Mouse (Mus musculus): ENCODE measurements around the gene Tmem81. TPM values are rescaled to one million over a fixed set of nuclear protein-coding genes. Genes with fewer than 3 reads are reported as not detected.
"Not testable (repeated sequence)": the region's sequence is repeated elsewhere in the genome, so short reads cannot be mapped to it uniquely, and the experiment has no call there.

Tmem81 gene
- polyA plus RNA-seq (2014; fragmentation: Nextera tagmentation; extraction: Ambion mirVana) = 1.1 and 1.3 TPM in 2 replicates

DNA sequence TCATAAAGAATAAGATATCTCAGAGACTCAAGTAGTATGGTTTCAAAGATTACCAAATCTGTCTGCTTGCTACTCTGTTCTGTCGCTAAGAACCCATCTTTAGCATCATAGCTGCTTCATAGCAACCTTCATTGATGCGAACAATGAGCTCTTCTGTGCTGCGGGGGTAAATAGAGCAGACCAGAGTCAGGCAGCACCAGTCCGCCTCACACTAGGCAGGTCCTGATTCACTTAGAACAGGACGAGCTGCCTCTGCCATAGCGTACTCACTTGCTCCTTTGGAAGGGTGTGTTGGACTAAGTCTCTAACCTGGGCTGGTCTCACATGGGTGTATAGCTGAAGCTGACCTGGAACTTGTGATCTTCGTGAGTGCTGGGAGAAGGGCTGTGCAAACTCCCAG lies at the start of gene Tmem81:
Gene Tmem81 (plus strand): TSS at position 173 of the 400 bp plus-strand sequence.
- no peak for ATAC-seq (replicated peaks; ENCODE audit: insufficient number of reproducible peaks, low FRiP score, low TSS enrichment)
- H3K9me3 ChIP-seq (replicated peaks; ENCODE audit: control insufficient read depth, low read length) = no peaks in the 10 kb centered on the region
- H3K36me3 ChIP-seq (ENCODE audit: control insufficient read depth, insufficient read depth, low read length) = peaks cover 5% of the 10 kb centered on the region; the same call in 1 of the 2 replicates
- H3K9ac ChIP-seq (ENCODE audit: low read depth, low read length) = no peak within 1 kb of the TSS
- no peaks in the 10 kb centered on the region for H3K27me3 ChIP-seq (ENCODE audit: control insufficient read depth, insufficient read depth, low read length)
- H3K4me3 ChIP-seq (ENCODE audit: low read depth, low read length) = no peak within 1 kb of the TSS
- no peaks in the 10 kb centered on the region for H3K4me1 ChIP-seq (ENCODE audit: control insufficient read depth, insufficient read depth, low read length)
- no peak within 1 kb of the TSS for H3K4me2 ChIP-seq
- no peak within 1 kb of the TSS for H3K27ac ChIP-seq (ENCODE audit: low read depth, low read length)
- 91% methylated on average over 7 of the region's 7 CpGs for WGBS (ENCODE audit: insufficient replicate concordance)

DNA sequence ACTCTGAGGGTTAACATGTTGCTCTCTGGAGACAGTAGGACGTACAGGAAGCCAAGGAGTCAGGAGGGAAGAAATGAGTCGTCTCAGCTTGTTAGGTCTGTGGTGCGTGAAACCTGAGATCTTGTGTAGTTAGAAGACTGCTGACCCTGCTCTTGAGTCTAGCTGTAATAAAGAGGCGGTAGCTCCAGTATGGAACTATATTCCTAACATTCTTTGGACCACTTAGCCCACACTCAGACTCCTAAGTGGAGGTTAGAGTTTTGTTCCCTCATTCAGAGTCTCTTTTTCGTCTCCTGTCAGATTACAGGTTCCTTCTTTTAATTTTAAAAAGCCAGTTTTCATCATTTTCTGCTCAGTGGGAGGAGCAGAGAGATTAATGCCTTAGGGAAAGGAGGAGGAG lies 41.4 kb upstream of the Tmem81 start:
- H3K27me3 ChIP-seq (ENCODE audit: control insufficient read depth, insufficient read depth, low read length) = no peaks in the 10 kb centered on the region
- H3K4me2 ChIP-seq = no peak overlapping the region
- H3K9me3 ChIP-seq (replicated peaks; ENCODE audit: control insufficient read depth, low read length) = no peaks in the 10 kb centered on the region
- H3K9ac ChIP-seq (ENCODE audit: low read depth, low read length) = no peak overlapping the region
- H3K4me1 ChIP-seq (ENCODE audit: control insufficient read depth, insufficient read depth, low read length) = peaks cover 6% of the 10 kb centered on the region; the same call in 1 of the 2 replicates
- no peak for ATAC-seq (replicated peaks; ENCODE audit: insufficient number of reproducible peaks, low FRiP score, low TSS enrichment)
- 81% methylated on average over 5 of the region's 5 CpGs for WGBS (ENCODE audit: insufficient replicate concordance)
- H3K27ac ChIP-seq (ENCODE audit: low read depth, low read length) = no peak overlapping the region
- peaks cover 7% of the 10 kb centered on the region for H3K36me3 ChIP-seq (ENCODE audit: control insufficient read depth, insufficient read depth, low read length)
- no peak overlapping the region for H3K4me3 ChIP-seq (ENCODE audit: low read depth, low read length)

DNA sequence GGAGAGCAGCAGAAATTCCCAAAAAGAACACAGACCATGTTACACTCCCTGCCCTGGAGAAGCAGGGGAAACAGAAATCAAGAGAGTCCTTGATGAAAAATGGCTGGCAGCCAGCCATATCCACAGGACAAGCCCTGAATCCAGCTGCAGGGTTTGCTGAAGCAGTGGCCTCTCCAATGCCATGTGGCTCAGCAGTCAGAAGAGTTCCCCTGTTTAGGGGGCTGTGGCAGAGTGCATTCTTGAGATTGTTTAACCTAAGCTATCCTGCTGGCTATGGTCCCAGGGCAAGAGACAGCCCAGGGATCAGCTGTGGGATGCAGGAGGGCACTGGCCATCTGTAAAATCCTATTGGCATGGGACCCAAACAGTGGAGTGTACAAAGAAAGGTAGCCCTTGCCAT lies 37.1 kb upstream of the Tmem81 start:
- no peak overlapping the region for H3K27ac ChIP-seq (ENCODE audit: low read depth, low read length)

DNA sequence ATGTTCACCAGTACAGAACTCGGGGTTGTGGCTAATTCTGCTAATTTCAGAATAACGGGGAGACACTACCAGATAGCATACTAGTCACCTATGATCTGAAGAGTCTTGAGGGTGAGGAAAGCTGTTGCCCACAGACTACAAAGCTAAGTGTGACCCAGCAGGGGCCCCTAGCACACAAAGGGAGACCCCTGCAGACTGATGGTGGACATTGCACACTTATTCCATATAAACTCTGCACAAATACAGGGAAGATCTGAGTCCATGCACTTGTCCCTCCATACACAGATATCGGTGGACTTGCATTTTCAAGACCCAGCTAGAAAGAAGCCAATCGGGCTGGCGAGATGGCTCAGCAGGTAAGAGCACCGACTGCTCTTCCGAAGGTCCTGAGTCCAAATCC lies 36.5 kb upstream of the Tmem81 start:
- Histone ChIP-seq H3K9me3 (replicated peaks; ENCODE audit: control insufficient read depth, low read length) (no peaks in the 10 kb centered on the region), H3K4me3 (ENCODE audit: low read depth, low read length) (no peak overlapping the region), H3K27me3 (ENCODE audit: control insufficient read depth, insufficient read depth, low read length) (no peaks in the 10 kb centered on the region), H3K4me2 (no peak overlapping the region), H3K9ac (ENCODE audit: low read depth, low read length) (no peak overlapping the region), H3K27ac (ENCODE audit: low read depth, low read length) (no peak overlapping the region), H3K4me1 (ENCODE audit: control insufficient read depth, insufficient read depth, low read length) (peaks cover 6% of the 10 kb centered on the region; the same call in 1 of the 2 replicates), H3K36me3 (ENCODE audit: control insufficient read depth, insufficient read depth, low read length) (no peaks in the 10 kb centered on the region)
- ATAC-seq (replicated peaks; ENCODE audit: insufficient number of reproducible peaks, low FRiP score, low TSS enrichment) = no peak
- 87% methylated on average over 7 of the region's 7 CpGs for WGBS (ENCODE audit: insufficient replicate concordance)

More for the DNA sequence above, 37.1 kb upstream of the Tmem81 start:
- Histone ChIP-seq H3K4me3 (ENCODE audit: low read depth, low read length) (no peak overlapping the region), H3K9ac (ENCODE audit: low read depth, low read length) (no peak overlapping the region), H3K4me2 (no peak overlapping the region), H3K36me3 (ENCODE audit: control insufficient read depth, insufficient read depth, low read length) (no peaks in the 10 kb centered on the region), H3K9me3 (replicated peaks; ENCODE audit: control insufficient read depth, low read length) (no peaks in the 10 kb centered on the region), H3K27me3 (ENCODE audit: control insufficient read depth, insufficient read depth, low read length) (no peaks in the 10 kb centered on the region), H3K4me1 (ENCODE audit: control insufficient read depth, insufficient read depth, low read length) (peaks cover 6% of the 10 kb centered on the region; the same call in 1 of the 2 replicates)
- no peak for ATAC-seq (replicated peaks; ENCODE audit: insufficient number of reproducible peaks, low FRiP score, low TSS enrichment)

DNA sequence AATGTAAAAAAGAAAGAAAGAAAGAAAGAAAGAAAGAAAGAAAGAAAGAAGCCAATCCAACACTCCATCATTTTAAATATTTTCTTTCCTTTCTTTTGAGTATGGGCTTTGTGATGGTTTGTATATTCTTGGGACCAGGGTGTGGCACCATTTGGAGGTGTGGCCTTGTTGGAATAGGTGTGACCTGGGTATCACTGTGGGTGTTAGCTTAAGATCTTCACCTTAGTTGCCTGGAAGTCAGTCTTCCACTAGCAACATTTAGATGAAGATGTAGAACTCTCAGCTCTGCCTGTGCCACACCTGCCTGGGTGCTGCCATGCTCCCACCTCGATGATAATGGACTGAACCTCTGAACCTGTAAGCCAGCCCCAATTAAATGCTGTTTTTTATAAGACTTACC lies 36.0 kb upstream of the Tmem81 start:
- 67% methylated on average over 1 of the region's 1 CpGs for WGBS (ENCODE audit: insufficient replicate concordance)
- not testable (repeated sequence) for H3K9ac ChIP-seq (ENCODE audit: low read depth, low read length); H3K9me3 ChIP-seq (replicated peaks; ENCODE audit: control insufficient read depth, low read length); H3K4me2 ChIP-seq; H3K4me1 ChIP-seq (ENCODE audit: control insufficient read depth, insufficient read depth, low read length); ATAC-seq (replicated peaks; ENCODE audit: insufficient number of reproducible peaks, low FRiP score, low TSS enrichment); H3K4me3 ChIP-seq (ENCODE audit: low read depth, low read length); H3K27ac ChIP-seq (ENCODE audit: low read depth, low read length); H3K36me3 ChIP-seq (ENCODE audit: control insufficient read depth, insufficient read depth, low read length); H3K27me3 ChIP-seq (ENCODE audit: control insufficient read depth, insufficient read depth, low read length)

DNA sequence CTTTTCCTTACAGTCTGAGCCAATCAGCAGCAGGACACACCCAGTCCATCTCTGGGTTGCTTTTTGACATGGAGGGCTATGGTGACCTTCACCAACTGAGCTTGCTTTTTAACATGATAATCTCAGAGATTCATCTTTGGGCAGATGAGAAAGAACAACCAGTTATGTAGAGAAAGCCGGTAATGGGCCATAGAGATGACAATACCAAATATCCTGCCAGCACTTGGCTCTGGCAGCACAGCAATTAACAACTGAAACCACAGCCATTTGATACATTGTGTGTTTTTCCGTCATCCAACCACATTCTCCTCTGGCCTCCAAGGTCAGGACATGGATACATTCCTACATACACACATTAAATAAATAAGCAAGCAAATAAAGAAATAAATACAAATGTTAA lies 35.0 kb upstream of the Tmem81 start:
- 83% methylated on average over 2 of the region's 2 CpGs for WGBS (ENCODE audit: insufficient replicate concordance)
- H3K9me3 ChIP-seq (replicated peaks; ENCODE audit: control insufficient read depth, low read length) = no peaks in the 10 kb centered on the region
- H3K27me3 ChIP-seq (ENCODE audit: control insufficient read depth, insufficient read depth, low read length) = no peaks in the 10 kb centered on the region
- H3K4me1 ChIP-seq (ENCODE audit: control insufficient read depth, insufficient read depth, low read length) = peaks cover 6% of the 10 kb centered on the region; the same call in 1 of the 2 replicates
- H3K4me2 ChIP-seq = no peak overlapping the region
- H3K4me3 ChIP-seq (ENCODE audit: low read depth, low read length) = no peak overlapping the region
- H3K9ac ChIP-seq (ENCODE audit: low read depth, low read length) = no peak overlapping the region
- no peak overlapping the region for H3K27ac ChIP-seq (ENCODE audit: low read depth, low read length)
- no peaks in the 10 kb centered on the region for H3K36me3 ChIP-seq (ENCODE audit: control insufficient read depth, insufficient read depth, low read length)
- ATAC-seq (replicated peaks; ENCODE audit: insufficient number of reproducible peaks, low FRiP score, low TSS enrichment) = no peak

DNA sequence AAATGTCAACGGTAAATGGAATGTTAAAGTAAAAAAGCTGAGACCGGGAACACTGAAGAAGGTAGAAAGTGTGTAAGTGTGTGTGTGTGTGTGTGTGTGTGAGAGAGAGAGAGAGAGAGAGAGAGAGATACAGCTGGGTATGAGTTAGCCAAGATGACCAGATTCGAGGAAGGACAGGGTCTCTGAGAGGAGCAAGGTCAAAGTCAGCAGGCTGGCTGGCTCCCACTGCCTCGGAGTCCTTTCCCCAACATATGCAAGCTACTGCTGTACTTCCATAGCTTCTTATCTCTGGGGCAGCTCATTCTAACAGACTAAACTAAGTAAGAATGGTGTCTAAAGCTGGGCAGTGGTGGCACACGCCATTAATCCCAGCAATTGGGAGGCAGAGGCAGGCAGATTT lies 34.5 kb upstream of the Tmem81 start:
- Histone ChIP-seq H3K9me3 (replicated peaks; ENCODE audit: control insufficient read depth, low read length) (no peaks in the 10 kb centered on the region), H3K36me3 (ENCODE audit: control insufficient read depth, insufficient read depth, low read length) (no peaks in the 10 kb centered on the region)

DNA sequence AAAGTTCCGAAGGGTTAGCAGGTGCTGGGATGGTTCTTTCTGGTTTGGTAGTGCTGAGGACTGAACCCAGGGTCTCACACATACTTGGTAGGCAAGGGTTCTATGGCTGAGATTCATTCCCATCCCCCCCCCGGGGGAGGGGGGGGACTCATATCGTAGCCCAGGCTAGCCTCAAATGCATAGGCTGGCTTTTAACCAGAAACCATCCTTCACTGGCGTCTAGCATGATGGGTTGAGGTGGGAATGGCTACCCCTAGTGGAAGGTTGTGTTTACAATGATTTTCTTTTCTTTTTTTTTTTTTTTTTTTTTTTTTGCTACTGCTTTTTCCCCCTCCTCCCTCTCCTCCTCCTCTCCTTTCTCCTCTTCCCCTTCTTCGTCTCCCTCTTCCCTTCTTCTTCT lies 33.5 kb upstream of the Tmem81 start:
- 51% methylated on average over 5 of the region's 5 CpGs for WGBS (ENCODE audit: insufficient replicate concordance)
- Histone ChIP-seq H3K9me3 (replicated peaks; ENCODE audit: control insufficient read depth, low read length) (no peaks in the 10 kb centered on the region), H3K4me2 (no peak overlapping the region), H3K27ac (ENCODE audit: low read depth, low read length) (no peak overlapping the region), H3K36me3 (ENCODE audit: control insufficient read depth, insufficient read depth, low read length) (no peaks in the 10 kb centered on the region), H3K27me3 (ENCODE audit: control insufficient read depth, insufficient read depth, low read length) (no peaks in the 10 kb centered on the region), H3K4me1 (ENCODE audit: control insufficient read depth, insufficient read depth, low read length) (peaks cover 6% of the 10 kb centered on the region; the same call in 1 of the 2 replicates), H3K9ac (ENCODE audit: low read depth, low read length) (no peak overlapping the region), H3K4me3 (ENCODE audit: low read depth, low read length) (no peak overlapping the region)
- no peak for ATAC-seq (replicated peaks; ENCODE audit: insufficient number of reproducible peaks, low FRiP score, low TSS enrichment)

More for the DNA sequence above, 34.5 kb upstream of the Tmem81 start:
- Histone ChIP-seq H3K4me1 (ENCODE audit: control insufficient read depth, insufficient read depth, low read length) (peaks cover 6% of the 10 kb centered on the region; the same call in 1 of the 2 replicates), H3K27me3 (ENCODE audit: control insufficient read depth, insufficient read depth, low read length) (no peaks in the 10 kb centered on the region), H3K27ac (ENCODE audit: low read depth, low read length) (no peak overlapping the region), H3K9ac (ENCODE audit: low read depth, low read length) (no peak overlapping the region), H3K4me2 (no peak overlapping the region), H3K4me3 (ENCODE audit: low read depth, low read length) (no peak overlapping the region)
- no peak for ATAC-seq (replicated peaks; ENCODE audit: insufficient number of reproducible peaks, low FRiP score, low TSS enrichment)
- WGBS (ENCODE audit: insufficient replicate concordance) = 78% methylated on average over 5 of the region's 5 CpGs

DNA sequence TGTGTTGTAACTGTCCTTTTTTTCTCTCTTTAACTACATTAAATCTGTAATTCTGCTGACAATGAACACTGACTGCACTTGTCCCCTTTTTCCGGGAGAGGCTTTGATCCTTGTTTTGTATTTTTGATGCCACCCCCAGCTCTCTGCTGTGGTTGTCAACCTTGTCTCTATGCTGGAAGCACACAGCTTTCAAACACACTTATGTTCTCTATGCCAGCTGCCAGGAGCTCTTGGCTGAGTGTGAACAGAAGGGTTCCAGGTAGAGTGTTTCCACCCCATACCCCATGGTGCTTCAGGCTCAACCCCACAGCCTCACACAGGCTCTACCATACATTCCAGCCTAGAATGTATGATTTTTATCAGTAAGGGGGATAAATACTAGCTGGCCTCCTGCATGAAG lies 31.5 kb upstream of the Tmem81 start:
- H3K27ac ChIP-seq (ENCODE audit: low read depth, low read length) = no peak overlapping the region
- WGBS (ENCODE audit: insufficient replicate concordance) = 66% methylated on average over 1 of the region's 1 CpGs
- no peak overlapping the region for H3K4me2 ChIP-seq
- H3K27me3 ChIP-seq (ENCODE audit: control insufficient read depth, insufficient read depth, low read length) = no peaks in the 10 kb centered on the region
- H3K9me3 ChIP-seq (replicated peaks; ENCODE audit: control insufficient read depth, low read length) = no peaks in the 10 kb centered on the region
- H3K4me1 ChIP-seq (ENCODE audit: control insufficient read depth, insufficient read depth, low read length) = peaks cover 7% of the 10 kb centered on the region; the same call in 1 of the 2 replicates
- H3K9ac ChIP-seq (ENCODE audit: low read depth, low read length) = no peak overlapping the region
- no peak for ATAC-seq (replicated peaks; ENCODE audit: insufficient number of reproducible peaks, low FRiP score, low TSS enrichment)
- H3K4me3 ChIP-seq (ENCODE audit: low read depth, low read length) = no peak overlapping the region
- no peaks in the 10 kb centered on the region for H3K36me3 ChIP-seq (ENCODE audit: control insufficient read depth, insufficient read depth, low read length)

Measured in heart, embryonic 11.5 days (tissue).